Mouse (Mus musculus) cerebellum, adult 9-10 months (tissue): ENCODE data around the gene Slc35f1.

Experiments used
- DNase-seq: peaks from one replicate; pipeline ENCODE4 v3.0.0; 2022

Slc35f1 gene

GRCm38 (mm10) chr10:52940111-52940830 lies 249.9 kb downstream of the Slc35f1 start:
- DNase-seq, result no peak

GRCm38 (mm10) chr10:52940831-52941216 lies 250.5 kb downstream of the Slc35f1 start:
- DNase-seq, result no peak

GRCm38 (mm10) chr10:52952581-52952980 lies 262.2 kb downstream of the Slc35f1 start:
- no peak for DNase-seq

- DNase-seq, result no peak
Observed at GRCm38 (mm10) chr10:52956728-52957127, 266.4 kb downstream of the Slc35f1 start.

- no peak for DNase-seq
Observed at GRCm38 (mm10) chr10:52979251-52979650, 288.9 kb downstream of the Slc35f1 start.

- DNase-seq, result no peak
Observed at GRCm38 (mm10) chr10:52982836-52983235, 292.5 kb downstream of the Slc35f1 start.

- DNase-seq, result no peak
Observed at GRCm38 (mm10) chr10:52992246-52992645, 301.9 kb downstream of the Slc35f1 start.

GRCm38 (mm10) chr10:52996886-52997285 lies 306.6 kb downstream of the Slc35f1 start:
- DNase-seq, result no peak

- no peak for DNase-seq
Observed at GRCm38 (mm10) chr10:53001136-53001535, 310.8 kb downstream of the Slc35f1 start.

GRCm38 (mm10) chr10:53006229-53007190 lies 316.2 kb downstream of the Slc35f1 start:
- DNase-seq, result no peak

- no peak for DNase-seq
Observed at GRCm38 (mm10) chr10:53013878-53014277, 323.5 kb downstream of the Slc35f1 start.

- no peak for DNase-seq
Observed at GRCm38 (mm10) chr10:53028454-53028853, 338.1 kb downstream of the Slc35f1 start.

GRCm38 (mm10) chr10:53035202-53035601 lies 344.9 kb downstream of the Slc35f1 start:
- DNase-seq, result no peak

- no peak for DNase-seq
Observed at GRCm38 (mm10) chr10:53045931-53046330, 355.6 kb downstream of the Slc35f1 start.

GRCm38 (mm10) chr10:53052521-53052920 lies 362.2 kb downstream of the Slc35f1 start:
- DNase-seq, result no peak

GRCm38 (mm10) chr10:53060745-53061144 lies 370.4 kb downstream of the Slc35f1 start:
- DNase-seq, result no peak

GRCm38 (mm10) chr10:53062741-53063140 lies 372.4 kb downstream of the Slc35f1 start:
- DNase-seq, result no peak

GRCm38 (mm10) chr10:53087811-53088210 lies 397.5 kb downstream of the Slc35f1 start:
- DNase-seq, result no peak

- DNase-seq, result no peak
Observed at GRCm38 (mm10) chr10:53091525-53091924, 401.2 kb downstream of the Slc35f1 start.

GRCm38 (mm10) chr10:53096446-53096845 lies 406.1 kb downstream of the Slc35f1 start:
- no peak for DNase-seq

GRCm38 (mm10) chr10:53100881-53101280 lies 410.5 kb downstream of the Slc35f1 start:
- no peak for DNase-seq

GRCm38 (mm10) chr10:53101412-53101811 lies 411.1 kb downstream of the Slc35f1 start:
- no peak for DNase-seq

- DNase-seq, result no peak
Observed at GRCm38 (mm10) chr10:53102423-53102822, 412.1 kb downstream of the Slc35f1 start.

GRCm38 (mm10) chr10:53115028-53115427 lies 424.7 kb downstream of the Slc35f1 start:
- DNase-seq, result peak; percentile 32
